Mouse (Mus musculus): ENCODE results near the gene Pdzrn4. TPM values are rescaled to one million over a fixed set of nuclear protein-coding genes. Genes with fewer than 3 reads are reported as not detected.
A peak's percentile ranks its signal among the peaks of the same experiment; 100 is the strongest.

The Pdzrn4 gene
- total and polyA plus RNA-seq, 3 experiments = 0.90 to 3.5 (median 2.7) TPM

GRCm38 (mm10) chr15:92597011-92597780 lies 200.5 kb downstream of the Pdzrn4 start:
- TF ChIP-seq CTCF (IDR thresholded peaks at IDR 0.05) (no peak), EP300 (IDR thresholded peaks at IDR 0.05; ENCODE audit: insufficient read depth, low read depth, low read length) (no peak)
- no peak overlapping the region for H3K9ac ChIP-seq (ENCODE audit: low read depth, low read length)
- no peaks in the 10 kb centered on the region for H3K36me3 ChIP-seq (ENCODE audit: control insufficient read depth, insufficient read depth, low read length)
- 4% methylated on average over 20 of the region's 20 CpGs for WGBS
- no peak overlapping the region for H3K27ac ChIP-seq
- DNase-seq = no peak
- no peaks in the 10 kb centered on the region for H3K79me2 ChIP-seq (replicated peaks; ENCODE audit: control insufficient read depth, insufficient read depth, low read length)
- H3K4me1 ChIP-seq (ENCODE audit: control insufficient read depth, insufficient read depth, low read length) = no peaks in the 10 kb centered on the region; the same call in 1 of the 2 replicates
- no peak overlapping the region; the same call in 1 of the 2 replicates for H3K4me3 ChIP-seq
- intact Hi-C loops (cut with DNase I) = no loop called here
- H3K27me3 ChIP-seq (ENCODE audit: control insufficient read depth, insufficient read depth, low read length) = peaks cover 1% of the 10 kb centered on the region; the same call in 1 of the 2 replicates

DNA sequence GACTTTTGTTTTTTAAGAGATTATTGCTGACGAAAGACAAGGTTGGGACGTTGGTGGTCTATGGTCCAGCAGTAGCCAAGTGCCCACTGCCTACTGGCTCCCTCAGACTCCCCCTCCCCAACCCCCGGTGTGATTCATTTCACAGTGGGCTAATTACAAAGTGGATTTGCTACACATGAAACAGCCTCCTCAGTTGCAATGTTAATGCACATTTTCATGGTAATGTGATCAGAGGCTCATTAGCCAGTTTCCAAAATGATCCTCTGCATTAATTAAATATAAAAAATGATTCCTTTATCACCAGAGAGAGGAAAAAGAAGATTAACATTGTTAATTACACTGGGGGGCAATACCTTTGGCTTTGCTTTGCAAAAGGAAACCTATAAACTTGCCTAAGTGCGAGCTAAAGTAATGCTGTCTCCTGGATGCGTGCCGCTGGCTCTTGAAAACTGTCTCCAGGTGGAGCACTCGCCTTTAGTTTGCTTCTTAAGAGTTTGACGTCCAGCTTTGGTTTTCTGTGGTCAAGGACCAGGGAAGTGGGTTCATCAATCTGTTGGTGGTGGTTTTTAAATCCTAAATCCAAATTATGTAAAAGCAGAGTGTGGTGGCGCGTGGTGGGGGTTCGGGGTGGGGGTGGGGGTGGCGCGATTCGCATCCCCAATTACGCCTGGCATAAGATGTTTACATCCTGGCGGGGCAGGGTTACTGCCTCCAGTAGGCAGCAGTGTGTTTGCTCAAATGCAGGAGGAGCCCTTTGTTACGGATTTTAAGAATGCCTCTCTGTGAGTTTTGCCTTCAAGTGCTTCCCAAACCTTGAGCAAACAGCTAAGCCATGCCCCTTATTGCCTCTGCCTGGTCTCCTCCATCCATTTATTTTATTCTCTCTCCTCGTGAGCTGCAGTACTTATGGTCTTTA lies 202.0 kb downstream of the Pdzrn4 start:
- intact Hi-C loops (cut with DNase I) = no loop called here
- peaks cover 1% of the 10 kb centered on the region; the same call in 1 of the 2 replicates for H3K27me3 ChIP-seq (ENCODE audit: control insufficient read depth, insufficient read depth, low read length)
- no peaks in the 10 kb centered on the region for H3K36me3 ChIP-seq (ENCODE audit: control insufficient read depth, insufficient read depth, low read length)
- no peak overlapping the region for H3K9ac ChIP-seq (ENCODE audit: low read depth, low read length)
- TF ChIP-seq CTCF (IDR thresholded peaks at IDR 0.05) (peak; percentile 48), EP300 (IDR thresholded peaks at IDR 0.05; ENCODE audit: insufficient read depth, low read depth, low read length) (no peak)
- no peak overlapping the region for H3K27ac ChIP-seq
- DNase-seq = no peak
- H3K4me1 ChIP-seq (ENCODE audit: control insufficient read depth, insufficient read depth, low read length) = no peaks in the 10 kb centered on the region; the same call in 1 of the 2 replicates
- WGBS = 9% methylated on average over 18 of the region's 18 CpGs
- no peaks in the 10 kb centered on the region for H3K79me2 ChIP-seq (replicated peaks; ENCODE audit: control insufficient read depth, insufficient read depth, low read length)
- H3K4me3 ChIP-seq = no peak overlapping the region

- H3K4me3 ChIP-seq = no peak overlapping the region
- intact Hi-C loops (cut with DNase I) = no loop called here
- WGBS = 14% methylated on average over 7 of the region's 7 CpGs
Measured at GRCm38 (mm10) chr15:92599381-92599780, 202.7 kb downstream of the Pdzrn4 start.

GRCm38 (mm10) chr15:92610866-92611265 lies 214.2 kb downstream of the Pdzrn4 start:
- TF ChIP-seq CTCF (IDR thresholded peaks at IDR 0.05) (no peak), EP300 (IDR thresholded peaks at IDR 0.05; ENCODE audit: insufficient read depth, low read depth, low read length) (no peak), POLR2A (IDR thresholded peaks at IDR 0.05; ENCODE audit: insufficient read depth, low read depth, low read length) (no peak)
- 74% methylated on average over 3 of the region's 3 CpGs for WGBS
- no peaks in the 10 kb centered on the region for H3K4me1 ChIP-seq (ENCODE audit: control insufficient read depth, insufficient read depth, low read length)
- no peak overlapping the region for H3K9ac ChIP-seq (ENCODE audit: low read depth, low read length)
- no peak overlapping the region for H3K27ac ChIP-seq
- no peaks in the 10 kb centered on the region for H3K79me2 ChIP-seq (replicated peaks; ENCODE audit: control insufficient read depth, insufficient read depth, low read length)
- intact Hi-C loops (cut with DNase I) = no loop called here
- no peaks in the 10 kb centered on the region for H3K27me3 ChIP-seq (ENCODE audit: control insufficient read depth, insufficient read depth, low read length)
- no peaks in the 10 kb centered on the region for H3K36me3 ChIP-seq (ENCODE audit: control insufficient read depth, insufficient read depth, low read length)
- H3K4me3 ChIP-seq = no peak overlapping the region
- no peak for DNase-seq

More at GRCm38 (mm10) chr15:92599381-92599780, 202.7 kb downstream of the Pdzrn4 start:
- Histone ChIP-seq H3K9ac (ENCODE audit: low read depth, low read length) (no peak overlapping the region), H3K79me2 (replicated peaks; ENCODE audit: control insufficient read depth, insufficient read depth, low read length) (no peaks in the 10 kb centered on the region), H3K36me3 (ENCODE audit: control insufficient read depth, insufficient read depth, low read length) (no peaks in the 10 kb centered on the region), H3K27me3 (ENCODE audit: control insufficient read depth, insufficient read depth, low read length) (peaks cover 1% of the 10 kb centered on the region; the same call in 1 of the 2 replicates), H3K27ac (no peak overlapping the region), H3K4me1 (ENCODE audit: control insufficient read depth, insufficient read depth, low read length) (no peaks in the 10 kb centered on the region; the same call in 1 of the 2 replicates)
- DNase-seq = no peak
- no peak for TF ChIP-seq CTCF (IDR thresholded peaks at IDR 0.05)
- no peak for TF ChIP-seq EP300 (IDR thresholded peaks at IDR 0.05; ENCODE audit: insufficient read depth, low read depth, low read length)
- TF ChIP-seq POLR2A (IDR thresholded peaks at IDR 0.05; ENCODE audit: insufficient read depth, low read depth, low read length) = no peak

GRCm38 (mm10) chr15:92612386-92612785 lies 215.7 kb downstream of the Pdzrn4 start:
- intact Hi-C loops (cut with DNase I) = no loop called here
- H3K4me3 ChIP-seq = no peak overlapping the region
- H3K36me3 ChIP-seq (ENCODE audit: control insufficient read depth, insufficient read depth, low read length) = no peaks in the 10 kb centered on the region
- no peaks in the 10 kb centered on the region for H3K79me2 ChIP-seq (replicated peaks; ENCODE audit: control insufficient read depth, insufficient read depth, low read length)
- 58% methylated on average over 1 of the region's 1 CpGs for WGBS
- no peak overlapping the region for H3K9ac ChIP-seq (ENCODE audit: low read depth, low read length)
- H3K27ac ChIP-seq = no peak overlapping the region
- DNase-seq = no peak
- no peaks in the 10 kb centered on the region for H3K4me1 ChIP-seq (ENCODE audit: control insufficient read depth, insufficient read depth, low read length)
- no peaks in the 10 kb centered on the region for H3K27me3 ChIP-seq (ENCODE audit: control insufficient read depth, insufficient read depth, low read length)
- no peak for TF ChIP-seq POLR2A (IDR thresholded peaks at IDR 0.05; ENCODE audit: insufficient read depth, low read depth, low read length)
- no peak for TF ChIP-seq EP300 (IDR thresholded peaks at IDR 0.05; ENCODE audit: insufficient read depth, low read depth, low read length)
- no peak for TF ChIP-seq CTCF (IDR thresholded peaks at IDR 0.05)

Data from heart, adult 2 months (tissue).